Mouse (Mus musculus) bone marrow macrophage, adult 2 months (primary cell): ENCODE data around the gene Ehbp1l1. TPM values are rescaled to one million over a fixed set of nuclear protein-coding genes. Genes with fewer than 3 reads are reported as not detected.

ENCODE experiments used
- H3K27ac ChIP-seq: 2 replicates; pipeline ENCODE4 v1.5.1; 2012; ENCODE audit warnings: low read depth, low read length; ENCODE audit not compliant: insufficient read depth
- H3K4me1 ChIP-seq: 2 replicates; pipeline ENCODE4 v1.6.1; 2012; ENCODE audit warnings: low read length; ENCODE audit not compliant: control insufficient read depth, insufficient read depth
- H3K4me3 ChIP-seq: 2 replicates; pipeline ENCODE4 v1.5.1; 2012; ENCODE audit warnings: mild to moderate bottlenecking, low read length, moderate library complexity; ENCODE audit not compliant: insufficient read depth
- CTCF ChIP-seq: IDR thresholded peaks from 2 replicates; pipeline ENCODE4 v1.5.1; 2012; ENCODE audit warnings: low read depth, mild to moderate bottlenecking, low read length, moderate library complexity
- POLR2A ChIP-seq: IDR thresholded peaks from 2 replicates; pipeline ENCODE4 v1.6.1; 2012; ENCODE audit warnings: mild to moderate bottlenecking, low read depth, low read length, borderline replicate concordance
- polyA plus RNA-seq: library from polyadenylated mRNA; stranded (reverse); fragments of >200 nt; gene quantifications from 2 replicates; pipeline ENCODE4 v1.2.4, GENCODE M21; 2012; ENCODE audit not compliant: missing spikeins, insufficient read depth, insufficient read length

Gene Ehbp1l1
- polyA plus RNA-seq, result 123 and 125 TPM in 2 replicates

GRCm38 (mm10) chr19:5725767-5726515, at the start of gene Ehbp1l1:
Gene Ehbp1l1 (minus strand): TSS chr19:5726317.
- TF ChIP-seq CTCF (no peak; the same call in 1 of the 2 replicates), POLR2A (no peak)
- Histone ChIP-seq H3K4me1 (peaks cover 27% of the 10 kb centered on the region), H3K4me3 (peak within 1 kb of the TSS; percentile 86), H3K27ac (peak within 1 kb of the TSS; percentile 97)

- no peak for TF ChIP-seq CTCF
- TF ChIP-seq POLR2A, result no peak
- peak within 1 kb of the TSS; percentile 80 for H3K4me3 ChIP-seq
- peak within 1 kb of the TSS; percentile 79 for H3K27ac ChIP-seq
- H3K4me1 ChIP-seq, result peaks cover 8% of the 10 kb centered on the region
Observed at GRCm38 (mm10) chr19:5770925-5771860, 45.1 kb upstream of the Ehbp1l1 start, which contains the start of gene Scyl1. Gene Scyl1 (minus strand): TSS chr19:5771419.

GRCm38 (mm10) chr19:5770311-5770710, 44.2 kb upstream of the Ehbp1l1 start:
- Histone ChIP-seq H3K4me1 (peaks cover 8% of the 10 kb centered on the region), H3K4me3 (peak overlapping the region; percentile 80), H3K27ac (peak overlapping the region; percentile 79; the same call in 1 of the 2 replicates)
- no peak for TF ChIP-seq POLR2A
- no peak for TF ChIP-seq CTCF

- Histone ChIP-seq H3K27ac (no peak overlapping the region), H3K4me1 (peaks cover 8% of the 10 kb centered on the region), H3K4me3 (no peak overlapping the region)
- TF ChIP-seq POLR2A (no peak), CTCF (no peak)
Observed at GRCm38 (mm10) chr19:5767271-5767670, 41.2 kb upstream of the Ehbp1l1 start.

GRCm38 (mm10) chr19:5763163-5763562, 37.0 kb upstream of the Ehbp1l1 start:
- TF ChIP-seq CTCF, result no peak
- TF ChIP-seq POLR2A, result no peak
- Histone ChIP-seq H3K4me1 (no peaks in the 10 kb centered on the region), H3K4me3 (no peak overlapping the region), H3K27ac (no peak overlapping the region)

- no peak overlapping the region for H3K27ac ChIP-seq
- no peak overlapping the region for H3K4me3 ChIP-seq
- no peaks in the 10 kb centered on the region for H3K4me1 ChIP-seq
- TF ChIP-seq POLR2A, result no peak
- TF ChIP-seq CTCF, result no peak
Observed at GRCm38 (mm10) chr19:5758878-5759403, 32.8 kb upstream of the Ehbp1l1 start.

- no peak for TF ChIP-seq POLR2A
- no peak for TF ChIP-seq CTCF
- Histone ChIP-seq H3K4me1 (no peaks in the 10 kb centered on the region), H3K27ac (no peak overlapping the region), H3K4me3 (no peak overlapping the region)
Observed at GRCm38 (mm10) chr19:5756991-5757636, 31.0 kb upstream of the Ehbp1l1 start.

GRCm38 (mm10) chr19:5756321-5756985, 30.3 kb upstream of the Ehbp1l1 start:
- Histone ChIP-seq H3K27ac (no peak overlapping the region), H3K4me3 (no peak overlapping the region), H3K4me1 (no peaks in the 10 kb centered on the region)
- TF ChIP-seq POLR2A, result no peak
- TF ChIP-seq CTCF, result no peak

GRCm38 (mm10) chr19:5751742-5752141, 25.6 kb upstream of the Ehbp1l1 start:
- TF ChIP-seq CTCF (no peak), POLR2A (no peak)
- H3K4me3 ChIP-seq, result no peak overlapping the region
- peaks cover 5% of the 10 kb centered on the region; the same call in 1 of the 2 replicates for H3K4me1 ChIP-seq
- H3K27ac ChIP-seq, result no peak overlapping the region
